ENCODE assay signal across 20 mouse cellular contexts in genomic region chr2:83713946-83714345, GRCm38 (mm10). TPM values are rescaled to one million over a fixed set of nuclear protein-coding genes. Genes with fewer than 3 reads are reported as not detected.
DNase-seq lines count a peak whose midpoint lies in the region; ATAC-seq and TF ChIP-seq lines count a peak whose summit lies in the region.
"Had no signal": no experiment of that assay in that cellular context is flagged by ENCODE, and none has a peak within 500 bp of the region (broad histone marks: within the 10 kb centered on the region; RNA-seq: fewer than 3 reads in every experiment).

No protein-coding gene starts in this region.

- 73% methylated on average over 5 of the region's 5 CpGs for WGBS in kidney, embryonic 14.5 days
- 78% methylated on average over 5 of the region's 5 CpGs for WGBS in stomach, embryonic 16.5 days
- 78% methylated on average over 5 of the region's 5 CpGs for WGBS in stomach, postnatal 0 days

- H3K27me3 ChIP-seq in kidney, embryonic 14.5 days (ENCODE audit: control insufficient read depth, insufficient read depth, low read length), result no peaks in the 10 kb centered on the region
- no peaks in the 10 kb centered on the region for H3K27me3 ChIP-seq in stomach, embryonic 16.5 days (ENCODE audit: control insufficient read depth, insufficient read depth, low read length)
- no peaks in the 10 kb centered on the region for H3K27me3 ChIP-seq in stomach, postnatal 0 days (ENCODE audit: control insufficient read depth, insufficient read depth, low read length)
- H3K27me3 ChIP-seq in myocyte (ENCODE audit: control insufficient read depth, insufficient read depth, insufficient read length), result no peaks in the 10 kb centered on the region
- H3K27me3 ChIP-seq: forebrain, embryonic 13.5 days; liver, embryonic 15.5 days; megakaryocyte, embryonic 14.5 days; Patski had no signal

- TF ChIP-seq CTCF in stomach, postnatal 0 days (IDR thresholded peaks at IDR 0.05; ENCODE audit: low read depth), result no peak
- no peak for TF ChIP-seq CTCF in embryonic fibroblast, embryonic 13.5 days (IDR thresholded peaks at IDR 0.05; ENCODE audit: borderline replicate concordance, insufficient read depth, low read length)
- TF ChIP-seq CTCF in layer of hippocampus, adult 2 months (conservative IDR thresholded peaks at IDR 0.05), result no peak

- DNase-seq in kidney, postnatal 36 days, result no peak
- no peak for DNase-seq in stomach, postnatal 0 days (ENCODE audit: low spot score)
- DNase-seq in frontal cortex, adult 2 months (ENCODE audit: extremely low spot score in 1 of 2, low spot score in 1 of 2), result no peak
- DNase-seq in layer of hippocampus, adult 2 months (ENCODE audit: low spot score in 2 of 2), result no peak
- DNase-seq: adrenal gland, adult 8-10 months; B cell, adult 2 months; gastrocnemius, postnatal 10 days; right cerebral cortex, postnatal 4 days; thymus, postnatal 25 days had no signal

- no peaks in the 10 kb centered on the region for H3K9me3 ChIP-seq in kidney, embryonic 14.5 days (ENCODE audit: control insufficient read depth, low read length)
- H3K9me3 ChIP-seq in stomach, embryonic 16.5 days (replicated peaks; ENCODE audit: control insufficient read depth, low read length), result no peaks in the 10 kb centered on the region
- no peaks in the 10 kb centered on the region for H3K9me3 ChIP-seq in stomach, postnatal 0 days (ENCODE audit: control insufficient read depth, low read length)
- H3K9me3 ChIP-seq: forebrain, embryonic 13.5 days; hindbrain, embryonic 10.5 days; liver, embryonic 15.5 days; megakaryocyte, embryonic 14.5 days had no signal

- H3K4me1 ChIP-seq in kidney, embryonic 14.5 days (ENCODE audit: control insufficient read depth, insufficient read depth, low read length), result peaks cover 21% of the 10 kb centered on the region
- peaks cover 9% of the 10 kb centered on the region for H3K4me1 ChIP-seq in stomach, embryonic 16.5 days (ENCODE audit: control insufficient read depth, insufficient read depth, low read length)
- no peaks in the 10 kb centered on the region for H3K4me1 ChIP-seq in stomach, postnatal 0 days (replicated peaks; ENCODE audit: control insufficient read depth, insufficient read depth)
- H3K4me1 ChIP-seq in embryonic fibroblast, embryonic 13.5 days (ENCODE audit: control insufficient read depth, insufficient read depth, low read length), result peaks cover 4% of the 10 kb centered on the region
- H3K4me1 ChIP-seq: forebrain, embryonic 13.5 days; hindbrain, embryonic 10.5 days; liver, embryonic 15.5 days had no signal

- no peak for TF ChIP-seq EP300 in stomach, postnatal 0 days (optimal IDR thresholded peaks at IDR 0.05)

- H3ac ChIP-seq in myocyte (ENCODE audit: control insufficient read depth, insufficient read length), result no peak overlapping the region

- H3K36me3 ChIP-seq in kidney, embryonic 14.5 days (ENCODE audit: control insufficient read depth, insufficient read depth, low read length), result no peaks in the 10 kb centered on the region
- no peaks in the 10 kb centered on the region for H3K36me3 ChIP-seq in stomach, embryonic 16.5 days (ENCODE audit: control insufficient read depth, insufficient read depth, low read length)
- H3K36me3 ChIP-seq in stomach, postnatal 0 days (ENCODE audit: control insufficient read depth, insufficient read depth, low read length), result no peaks in the 10 kb centered on the region
- no peaks in the 10 kb centered on the region for H3K36me3 ChIP-seq in myocyte (ENCODE audit: control insufficient read depth, insufficient read depth)
- H3K36me3 ChIP-seq: hindbrain, embryonic 10.5 days; liver, embryonic 15.5 days had no signal

- ATAC-seq in kidney, embryonic 14.5 days (ENCODE audit: low FRiP score, low TSS enrichment), result no peak
- no peak for ATAC-seq in stomach, embryonic 16.5 days (ENCODE audit: insufficient read depth, low FRiP score)
- ATAC-seq in stomach, postnatal 0 days (ENCODE audit: low FRiP score, low TSS enrichment), result no peak
- ATAC-seq: forebrain, embryonic 13.5 days; midbrain, embryonic 16.5 days had no signal

- TF ChIP-seq POLR2A in embryonic fibroblast, embryonic 13.5 days (IDR thresholded peaks at IDR 0.05; ENCODE audit: low read depth, low read length), result no peak
- TF ChIP-seq POLR2A in myocyte (IDR thresholded peaks at IDR 0.05; ENCODE audit: insufficient read length, low read depth), result no peak

- H3K4me3 ChIP-seq in kidney, embryonic 14.5 days (ENCODE audit: low read length), result no peak overlapping the region
- H3K4me3 ChIP-seq in stomach, embryonic 16.5 days (replicated peaks; ENCODE audit: low read length), result no peak overlapping the region
- no peak overlapping the region for H3K4me3 ChIP-seq in stomach, postnatal 0 days (ENCODE audit: low read depth, low read length)
- H3K4me3 ChIP-seq in embryonic fibroblast, embryonic 13.5 days (ENCODE audit: insufficient read depth, low read length), result no peak overlapping the region
- H3K4me3 ChIP-seq in myocyte, result peak overlapping the region; percentile 3
- no peak overlapping the region for H3K4me3 ChIP-seq in layer of hippocampus, adult 2 months
- H3K4me3 ChIP-seq: forebrain, embryonic 13.5 days; hindbrain, embryonic 10.5 days; liver, embryonic 15.5 days had no signal

- peak overlapping the region; percentile 72; the same call in 1 of the 2 replicates for H3K27ac ChIP-seq in kidney, embryonic 14.5 days (ENCODE audit: low read depth, low read length)
- H3K27ac ChIP-seq in stomach, embryonic 16.5 days (ENCODE audit: low read length), result peak overlapping the region; percentile 52; the same call in 1 of the 2 replicates
- H3K27ac ChIP-seq in stomach, postnatal 0 days (replicated peaks), result no peak overlapping the region
- peak overlapping the region; percentile 88 for H3K27ac ChIP-seq in embryonic fibroblast, embryonic 13.5 days (ENCODE audit: insufficient read depth, low read length)
- H3K27ac ChIP-seq in layer of hippocampus, adult 2 months, result no peak overlapping the region
- H3K27ac ChIP-seq: forebrain, embryonic 13.5 days; hindbrain, embryonic 10.5 days; hindbrain, postnatal 0 days; liver, embryonic 15.5 days had no signal

- H3K9ac ChIP-seq in kidney, embryonic 14.5 days (ENCODE audit: low read depth, low read length), result no peak overlapping the region
- H3K9ac ChIP-seq in stomach, embryonic 16.5 days (ENCODE audit: low read length), result no peak overlapping the region
- no peak overlapping the region for H3K9ac ChIP-seq in stomach, postnatal 0 days (ENCODE audit: low read length)
- H3K9ac ChIP-seq: forebrain, embryonic 13.5 days; liver, embryonic 15.5 days had no signal

- H3K4me2 ChIP-seq in kidney, embryonic 14.5 days (replicated peaks; ENCODE audit: low read depth, low read length), result no peak overlapping the region
- 0 out of 2 replicates have a peak overlapping the region, but pooled peaks have one; percentile 31 for H3K4me2 ChIP-seq in stomach, embryonic 16.5 days (ENCODE audit: low read depth, low read length)
- H3K4me2 ChIP-seq in stomach, postnatal 0 days (replicated peaks; ENCODE audit: low read depth), result no peak overlapping the region
- H3K4me2 ChIP-seq in myocyte (ENCODE audit: low read depth), result peak overlapping the region; percentile 91
- H3K4me2 ChIP-seq: forebrain, embryonic 13.5 days; liver, embryonic 15.5 days had no signal

- no peaks in the 10 kb centered on the region for H3K79me2 ChIP-seq in myocyte (ENCODE audit: control insufficient read depth, insufficient read depth)

TF ChIP-seq in myocyte, 11 proteins besides CTCF, POLR2A, EP300 and RAD21:
- no peak for TF ChIP-seq MAX (IDR thresholded peaks at IDR 0.05; ENCODE audit: low read depth)
- no peak for TF ChIP-seq MYOD1 (IDR thresholded peaks at IDR 0.05; ENCODE audit: control insufficient read depth in 1 of 3, insufficient read length in 2 of 3, low read depth in 2 of 3)
TF ChIP-seq in myocyte: peak in this region for 0.

RNA-seq across cellular contexts. Expression of gene Itgav, which starts 10.3 kb away (rescaled TPM):
- polyA plus RNA-seq in kidney, embryonic 14.5 days (2014; fragmentation: Nextera tagmentation; extraction: Ambion mirVana), result 117 and 125 TPM in 2 replicates
- polyA plus RNA-seq in stomach, embryonic 16.5 days (2015; fragmentation: Nextera tagmentation; extraction: Ambion mirVana), result 76.8 and 77.2 TPM in 2 replicates
- polyA plus RNA-seq in stomach, postnatal 0 days (2015; fragmentation: Nextera tagmentation; extraction: Ambion mirVana), result 69.8 and 74.3 TPM in 2 replicates
- 219 and 315 TPM in 2 replicates for polyA plus RNA-seq in embryonic fibroblast, embryonic 13.5 days (2011; ENCODE audit: insufficient read length, low read depth, missing spikeins)
- 26.2 TPM for polyA plus RNA-seq in myocyte (2012; fragmentation: generic; extraction: Trizol)
- 88.1 and 97.6 TPM in 2 replicates for polyA plus RNA-seq in frontal cortex, adult 2 months (2012; rRNA removed)
- 10 to 100 TPM; 68.7 to 69.5 TPM for total RNA-seq in layer of hippocampus, adult 2 months (2021)

Comparison
In these comparisons a context has a peak if more than half of its experiments do, and no peak if none do; other contexts are left out.
1. H3K27ac ChIP-seq: peak in kidney, embryonic 14.5 days (single experiment), stomach, embryonic 16.5 days (single experiment) and embryonic fibroblast, embryonic 13.5 days (single experiment); none in stomach, postnatal 0 days (single experiment) and layer of hippocampus, adult 2 months (single experiment).
2. H3K4me2 ChIP-seq: peak in stomach, embryonic 16.5 days (single experiment) and myocyte (single experiment); none in kidney, embryonic 14.5 days (single experiment) and stomach, postnatal 0 days (single experiment).